16 mouse cellular contexts compared by ENCODE assay signal in genomic region chr19:43724194-43724593, GRCm38 (mm10).
"Had no signal": no experiment of that assay in that cellular context is flagged by ENCODE, and none has a peak within 500 bp of the region (broad histone marks: within the 10 kb centered on the region; RNA-seq: fewer than 3 reads in every experiment).

No protein-coding gene starts in this region.

- DNase-seq: cerebellum, adult 8-10 months; cerebellum, adult 9-10 months; cerebellum, adult 9-11 months; cerebellum, postnatal 10 days; cerebellum, postnatal 14 days; cerebellum, postnatal 25 days; cerebellum, postnatal 36 days; embryo, embryonic 11 days; forebrain, postnatal 0 days; gastrocnemius, adult 2 months; gastrocnemius, postnatal 10 days; gastrocnemius, postnatal 14 days; gastrocnemius, postnatal 25 days; gastrocnemius, postnatal 36 days; heart, adult 18-20 months; heart, adult 2 months had no signal
